Mouse (Mus musculus) c-Kit-positive CD71-negative TER-119-negative erythroid progenitor cells, embryonic 14.5 days (primary cell): Measurements from ENCODE around the gene Gm20696.

ENCODE experiments used
- DNase-seq: peaks from one replicate; pipeline ENCODE4 v3.0.0-alpha.2; 2013; ENCODE audit warnings: low read depth

Gene Gm20696

DNA sequence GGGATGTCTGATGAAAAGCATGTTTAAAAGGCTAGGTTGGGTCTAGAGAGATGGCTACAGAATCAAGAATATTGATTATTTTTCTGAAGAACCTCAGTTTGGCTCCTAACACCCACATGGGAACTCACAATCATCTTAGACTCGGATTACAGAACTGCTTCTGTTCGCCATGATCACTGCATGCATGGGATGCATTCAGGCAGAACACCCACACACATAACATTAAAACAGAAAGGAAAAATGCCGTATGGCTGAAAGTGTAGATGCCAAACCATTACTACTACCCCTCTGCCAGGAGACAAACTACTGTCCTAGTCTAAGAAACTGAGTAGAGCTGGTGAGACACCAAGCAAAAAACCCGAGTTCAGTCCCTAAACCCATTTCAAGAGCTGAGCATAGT lies 336.4 kb downstream of the Gm20696 start:
- no peak for DNase-seq

- no peak for DNase-seq
These were observed 338.0 kb downstream of the Gm20696 start for GRCm38 (mm10) chr6:99328634-99329033.

GRCm38 (mm10) chr6:99328146-99328545 lies 338.5 kb downstream of the Gm20696 start:
- DNase-seq, result no peak

DNA sequence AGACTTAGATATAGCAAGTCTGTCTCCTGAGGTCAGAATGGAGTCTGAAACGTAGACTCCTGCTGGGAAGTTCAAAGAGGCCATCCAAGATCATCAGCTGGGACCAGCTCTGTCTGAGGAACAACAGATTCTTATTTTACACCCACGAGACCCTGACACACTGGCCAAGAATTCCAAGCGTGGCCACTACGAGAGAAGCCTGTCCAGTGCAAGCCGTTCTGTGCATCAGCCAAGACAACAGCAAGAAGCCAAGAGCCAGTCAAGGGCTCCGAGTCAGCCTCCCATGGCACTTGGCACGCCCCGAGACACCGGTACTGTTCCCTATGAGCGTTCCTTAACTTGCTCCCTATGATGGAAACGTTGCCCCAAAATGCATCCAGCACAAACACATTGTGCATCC lies 338.9 kb downstream of the Gm20696 start:
- DNase-seq, result no peak

DNA sequence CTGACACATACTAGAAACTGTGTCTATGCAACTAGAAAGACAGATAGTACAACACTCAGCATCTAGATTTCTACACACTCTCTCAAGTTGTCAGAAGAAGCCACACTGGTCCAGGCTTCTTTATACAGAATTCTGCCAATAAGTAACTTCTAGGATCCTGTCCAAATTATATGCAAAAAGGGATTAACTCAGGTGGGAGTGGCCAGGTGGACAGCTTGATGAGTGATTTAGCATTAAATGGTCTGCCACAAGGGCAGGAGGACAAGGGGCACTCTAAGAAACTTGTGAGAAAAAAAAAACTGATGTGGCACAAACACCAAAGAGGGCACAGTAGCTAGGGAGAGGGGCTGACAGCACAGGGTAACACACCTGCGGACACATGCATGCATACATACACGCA lies 340.7 kb downstream of the Gm20696 start:
- DNase-seq, result no peak

GRCm38 (mm10) chr6:99325461-99325860 lies 341.1 kb downstream of the Gm20696 start:
- no peak for DNase-seq

GRCm38 (mm10) chr6:99322132-99322904 lies 344.3 kb downstream of the Gm20696 start:
- no peak for DNase-seq

DNA sequence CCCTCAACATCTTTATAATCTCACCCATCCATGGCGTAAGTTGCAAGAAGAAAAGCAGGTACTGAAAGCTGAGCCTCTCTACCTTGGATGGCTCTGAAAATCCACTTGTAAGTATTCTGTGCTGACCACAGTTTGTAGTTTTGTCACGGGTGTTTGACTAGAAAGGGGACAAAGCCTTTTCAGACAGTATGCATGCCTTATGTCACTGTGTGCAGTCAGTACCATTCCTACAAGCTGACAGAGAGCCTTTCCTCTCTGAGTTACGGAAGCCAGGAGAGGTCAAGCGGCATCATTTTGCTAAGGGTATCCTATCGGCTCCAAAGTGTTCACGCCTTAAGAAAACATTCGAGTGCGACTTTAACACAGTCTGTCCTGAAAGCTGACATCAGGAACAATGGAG lies 346.2 kb downstream of the Gm20696 start:
- no peak for DNase-seq

DNA sequence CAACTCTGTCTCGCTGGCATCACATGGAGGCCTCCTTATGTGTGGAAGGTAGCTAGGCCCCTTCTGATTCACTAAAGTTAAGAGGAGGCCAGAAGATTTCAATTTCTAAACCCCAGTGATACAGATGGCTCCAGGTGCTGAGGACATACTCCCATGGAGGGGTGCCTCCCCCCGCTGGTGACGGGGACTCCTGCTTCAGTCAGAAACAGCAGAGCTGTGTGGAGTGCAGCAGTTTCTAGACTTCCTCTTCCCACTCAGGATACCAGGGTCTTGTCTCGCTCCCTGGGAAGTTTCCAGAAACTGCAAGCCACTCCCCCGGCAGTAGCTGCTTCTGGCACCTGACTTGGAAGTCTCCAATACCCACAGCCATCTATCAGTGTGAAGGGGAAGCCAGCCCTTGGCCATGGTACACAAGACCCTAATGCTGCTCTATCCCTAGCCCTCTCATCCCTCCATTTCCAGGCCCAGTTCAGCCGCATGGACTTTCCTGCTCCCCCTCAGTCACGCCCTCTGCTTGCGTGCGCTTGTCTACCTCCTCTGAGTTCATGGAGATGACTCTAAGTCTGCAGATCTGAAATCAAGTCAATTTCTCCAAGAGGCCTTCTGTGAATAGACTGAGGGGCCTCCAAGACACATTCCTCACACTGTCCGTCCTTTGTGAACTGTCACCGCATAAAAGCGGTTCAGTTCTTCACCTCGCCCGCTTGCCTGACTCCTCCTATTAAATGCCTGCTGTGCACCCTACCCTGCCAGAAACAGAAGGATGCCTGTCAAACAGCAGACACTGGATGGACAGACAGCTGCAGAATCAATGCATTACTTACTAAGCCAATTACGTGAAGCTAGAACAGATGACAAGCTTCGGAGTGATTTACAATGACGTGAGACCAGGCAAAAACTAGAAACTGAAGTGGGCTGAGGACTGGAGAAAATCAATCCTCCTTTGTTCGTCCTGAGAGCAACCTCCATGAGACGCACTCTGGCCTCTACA lies 346.9 kb downstream of the Gm20696 start:
- no peak for DNase-seq

DNA sequence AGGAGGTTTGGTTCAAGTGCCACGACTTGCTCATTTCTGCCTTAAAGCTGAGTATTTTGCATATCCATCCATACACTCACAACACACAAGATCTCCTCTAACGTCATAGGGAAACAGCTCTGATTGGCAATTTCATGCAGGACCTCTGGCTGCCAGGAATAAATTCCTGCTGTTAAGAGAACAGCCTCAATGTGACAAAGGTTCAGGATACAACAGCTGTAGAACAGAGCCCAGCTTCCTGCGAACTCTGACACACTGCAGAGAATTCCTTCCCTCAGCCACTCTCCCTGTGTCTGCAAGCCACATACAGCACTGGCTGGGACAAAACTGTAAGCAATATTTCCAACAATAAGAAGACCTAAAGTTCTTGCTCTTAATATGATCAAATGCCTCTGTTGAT lies 351.9 kb downstream of the Gm20696 start:
- no peak for DNase-seq

GRCm38 (mm10) chr6:99310529-99310928 lies 356.1 kb downstream of the Gm20696 start:
- no peak for DNase-seq

- no peak for DNase-seq
These were observed 356.5 kb downstream of the Gm20696 start for GRCm38 (mm10) chr6:99310171-99310500.

GRCm38 (mm10) chr6:99309466-99310170 lies 357.0 kb downstream of the Gm20696 start:
- DNase-seq, result no peak

DNA sequence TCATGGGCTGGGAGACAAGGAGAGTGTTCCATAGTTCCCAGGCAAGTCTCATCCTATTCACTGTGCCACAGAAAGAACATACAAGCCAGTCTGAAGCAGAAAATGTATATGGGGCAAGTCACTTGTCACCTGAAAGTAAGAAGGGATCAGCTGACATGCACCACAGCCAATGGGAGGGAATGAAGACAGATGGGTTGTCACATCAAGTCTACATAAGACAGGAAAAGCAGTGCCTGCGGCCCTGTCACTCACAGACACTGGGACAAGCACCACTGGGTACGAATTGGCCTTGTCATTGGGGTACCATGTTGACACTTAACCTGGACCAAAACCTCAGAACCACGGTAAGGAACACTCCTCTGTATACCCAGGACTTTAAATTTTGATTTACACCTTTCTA lies 360.8 kb downstream of the Gm20696 start:
- no peak for DNase-seq

DNA sequence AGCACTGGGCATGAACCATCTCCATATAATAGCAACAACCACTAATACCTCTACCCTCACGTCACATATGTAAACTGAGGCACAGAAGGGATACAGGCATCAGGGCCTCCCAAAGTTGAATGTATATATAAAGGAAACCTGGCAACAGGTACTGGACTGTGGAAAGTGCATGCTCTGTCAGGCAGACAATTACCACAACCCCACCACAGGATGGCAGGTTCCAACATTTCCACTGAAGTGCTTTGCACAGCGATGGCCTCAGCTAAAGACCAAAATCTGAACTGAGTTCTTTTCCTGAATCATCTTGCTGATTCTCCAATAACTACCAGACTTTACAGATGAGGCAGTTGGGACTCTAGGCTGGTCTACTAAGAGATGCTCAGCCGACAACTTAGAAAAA lies 361.4 kb downstream of the Gm20696 start:
- no peak for DNase-seq

DNA sequence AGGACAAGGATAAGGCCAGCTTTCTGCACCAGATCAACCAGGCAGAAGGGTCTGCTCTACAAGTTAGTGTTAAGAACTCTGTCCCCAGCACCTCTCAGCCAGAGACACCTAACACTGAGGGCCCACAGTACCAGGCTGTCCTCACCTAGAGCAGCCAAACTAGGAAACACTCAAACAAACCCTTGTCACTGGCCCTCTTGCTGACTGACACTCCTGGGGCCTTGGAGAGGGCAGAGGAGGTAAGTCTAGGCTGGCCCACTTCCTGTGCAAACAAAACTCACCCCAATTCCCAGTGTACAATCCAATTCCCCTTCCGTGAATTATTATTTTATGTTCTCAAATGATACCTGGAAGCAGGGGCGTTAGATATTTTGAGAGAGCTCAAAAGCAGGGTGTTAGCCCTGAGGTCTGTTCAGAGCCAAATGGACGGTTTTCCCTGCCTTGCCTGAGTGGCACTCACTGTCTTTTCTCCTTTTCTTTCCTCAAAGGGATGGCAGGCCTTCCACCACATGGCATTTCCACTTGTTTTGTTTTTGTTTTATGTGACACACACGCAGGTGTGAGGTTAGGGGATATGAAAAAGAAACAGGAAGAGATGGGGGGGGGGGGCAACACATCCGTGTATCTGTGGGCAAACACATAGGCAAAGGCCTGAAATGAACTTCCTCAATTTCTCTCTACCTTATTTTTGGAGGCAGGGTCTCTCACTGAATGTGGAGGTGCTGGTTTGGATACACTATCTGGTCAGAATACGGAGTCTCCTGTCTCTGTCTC lies 363.7 kb downstream of the Gm20696 start:
- DNase-seq, result no peak

DNA sequence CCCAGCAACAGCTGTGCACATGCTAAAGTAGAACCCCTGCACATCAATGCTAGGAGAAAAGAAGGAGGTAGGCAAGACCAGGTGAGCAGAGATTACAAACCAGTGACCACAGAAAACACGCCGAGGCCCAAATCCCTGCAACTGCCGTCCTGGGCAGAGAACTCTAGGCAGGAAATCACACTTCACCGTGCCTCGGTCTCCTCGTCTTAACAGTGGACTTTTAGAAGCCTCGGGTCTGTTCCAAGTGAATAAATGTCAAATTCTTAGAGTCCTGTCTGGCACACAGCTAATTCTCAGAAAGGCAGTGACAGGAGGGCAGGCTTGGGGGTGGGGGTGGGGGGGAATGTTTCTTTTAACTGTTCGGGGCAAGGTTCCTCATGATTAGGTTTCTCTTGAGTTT lies 364.7 kb downstream of the Gm20696 start:
- no peak for DNase-seq

GRCm38 (mm10) chr6:99300235-99300634 lies 366.4 kb downstream of the Gm20696 start:
- no peak for DNase-seq

DNA sequence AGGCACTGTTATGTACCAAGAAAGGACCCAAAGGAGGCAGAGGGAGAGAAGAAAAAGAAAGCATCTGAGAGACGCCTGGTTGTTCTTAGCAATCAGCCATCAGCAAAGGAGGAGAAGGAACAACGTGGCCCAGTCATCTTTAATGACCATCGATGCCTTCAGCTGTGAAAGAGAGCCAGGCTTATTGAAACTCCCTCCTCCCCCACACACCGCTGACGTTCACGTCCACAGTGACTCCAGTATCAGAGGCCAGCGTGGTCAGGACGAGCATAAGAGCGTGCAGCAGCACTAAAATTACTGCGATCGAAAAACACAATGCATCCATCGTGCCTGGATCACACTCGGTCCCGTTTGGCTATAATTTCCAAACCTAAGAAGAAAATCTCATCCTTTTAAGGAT lies 367.4 kb downstream of the Gm20696 start:
- no peak for DNase-seq

GRCm38 (mm10) chr6:99297535-99297934 lies 369.1 kb downstream of the Gm20696 start:
- no peak for DNase-seq

DNA sequence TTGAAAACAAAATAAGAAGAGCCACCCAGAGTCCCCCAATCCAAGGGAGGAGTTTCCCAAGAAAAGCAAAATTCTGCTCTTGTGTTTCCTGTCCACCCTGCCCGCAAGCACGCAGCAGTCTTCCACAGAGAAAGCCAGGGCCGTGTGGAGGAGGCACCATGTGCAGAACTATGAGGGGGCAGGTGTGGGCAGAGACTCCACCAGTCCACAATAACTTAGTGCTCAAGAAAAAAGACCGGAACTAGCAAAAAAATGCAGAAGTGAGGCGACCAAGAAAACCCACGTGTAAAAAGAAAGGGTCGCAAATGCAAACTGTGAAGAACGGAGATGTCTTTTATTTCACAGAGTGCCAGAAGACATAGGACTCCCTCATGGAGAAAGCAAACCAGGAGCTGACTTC lies 371.1 kb downstream of the Gm20696 start:
- no peak for DNase-seq

GRCm38 (mm10) chr6:99289220-99289619 lies 377.4 kb downstream of the Gm20696 start:
- no peak for DNase-seq
